Mouse (Mus musculus): Measurements from ENCODE around the gene Upb1. TPM values are rescaled to one million over a fixed set of nuclear protein-coding genes. Genes with fewer than 3 reads are reported as not detected.
A peak's percentile ranks its signal among the peaks of the same experiment; 100 is the strongest.

Upb1 gene
- total and polyA plus RNA-seq, 3 experiments, result 1.3 to 2.0 (median 1.6) TPM

DNA sequence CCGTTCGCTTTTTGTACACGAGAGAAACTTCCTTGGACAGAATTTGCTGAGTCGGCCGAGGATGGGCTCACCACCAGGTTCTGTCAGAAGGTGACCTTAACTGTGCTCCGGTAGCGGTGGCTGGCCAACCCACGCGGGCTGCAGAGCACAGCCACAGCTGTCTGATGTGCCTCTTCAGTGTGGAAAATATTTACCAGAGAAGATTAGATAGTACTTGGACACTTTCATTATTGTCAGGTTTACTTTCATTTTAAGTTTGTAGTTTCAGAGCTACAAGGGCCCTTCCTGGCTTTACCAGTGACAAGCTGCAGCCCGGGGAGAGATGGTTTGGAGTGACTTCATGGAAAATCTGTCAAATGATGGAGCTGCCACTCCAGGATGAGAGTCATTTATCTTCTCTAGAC lies 23.6 kb downstream of the Upb1 start:
- in situ Hi-C loops (cut with MboI; ENCODE audit: low pct_ligation_motif_present, low pct_unique_long_range_greater_than_20kb, low sequenced_read_pairs) (no loop called here), dilution Hi-C loops (cut with MboI; ENCODE audit: extremely low pct_ligation_motif_present, extremely low pct_unique_long_range_greater_than_20kb, low sequenced_read_pairs) (no loop called here)
- Histone ChIP-seq H3K4me1 (ENCODE audit: control insufficient read depth in 1 of 2, insufficient read depth in 2 of 2) (peaks cover 7 to 37% of the 10 kb centered on the region in 2 experiments; a peak in 3 of 4 replicates), H3K27me3 (replicated peaks) (no peaks in the 10 kb centered on the region), H3K36me3 (replicated peaks in 1 of 2; ENCODE audit: control insufficient read depth in 1 of 2, insufficient read depth in 1 of 2, low read length in 1 of 2) (no peaks in the 10 kb centered on the region), H3K9me3 (replicated peaks; ENCODE audit: low read length) (peaks cover 7% of the 10 kb centered on the region), H3K27ac (ENCODE audit: insufficient read depth, low read depth) (no peak overlapping the region), H3K4me2 (ENCODE audit: insufficient read depth, low read depth, poor library complexity, severe bottlenecking) (peak overlapping the region; percentile 90), H3K9ac (ENCODE audit: insufficient read depth, low read depth) (peak overlapping the region; percentile 52), H3K4me3 (replicated peaks in 1 of 3; ENCODE audit: low read depth in 2 of 3, low read length in 2 of 3, poor library complexity in 1 of 3) (no peak overlapping the region), H3K79me2 (replicated peaks; ENCODE audit: control insufficient read depth, extremely low read depth, insufficient read depth, poor library complexity, severe bottlenecking) (no peaks in the 10 kb centered on the region)
- DNase-seq (ENCODE audit: extremely low read depth), result peak; percentile 68
- no peak for TF ChIP-seq NRF1 (IDR thresholded peaks at IDR 0.05; ENCODE audit: low read depth, low read length)
- peak; percentile 22; the same call in 1 of the 2 replicates for TF ChIP-seq EP300 (IDR thresholded peaks at IDR 0.05; ENCODE audit: low read length)
- TF ChIP-seq ZKSCAN1 (IDR thresholded peaks at IDR 0.05; ENCODE audit: borderline replicate concordance, low read depth, low read length), result no peak
- TF ChIP-seq USF2 (conservative IDR thresholded peaks at IDR 0.05; ENCODE audit: low read depth, low read length), result no peak
- TF ChIP-seq PAX5 (IDR thresholded peaks at IDR 0.05; ENCODE audit: low read length), result no peak
- no peak for TF ChIP-seq KAT2A (IDR thresholded peaks at IDR 0.05; ENCODE audit: insufficient replicate concordance, low read length)
- TF ChIP-seq UBTF (IDR thresholded peaks at IDR 0.05; ENCODE audit: low read depth, low read length), result no peak
- TF ChIP-seq MXI1 (IDR thresholded peaks at IDR 0.05; ENCODE audit: low read depth, low read length), result 0 out of 2 replicates have a peak, but pooled peaks have one; percentile 32
- TF ChIP-seq HCFC1 (IDR thresholded peaks at IDR 0.05; ENCODE audit: low read depth, low read length), result no peak
- no peak for TF ChIP-seq POLR2A (IDR thresholded peaks at IDR 0.05; ENCODE audit: low read depth, low read length)
- TF ChIP-seq SIN3A (IDR thresholded peaks at IDR 0.05; ENCODE audit: low read length), result 0 out of 2 replicates have a peak, but pooled peaks have one; percentile 39
- TF ChIP-seq RAD21 (IDR thresholded peaks at IDR 0.05; ENCODE audit: low read depth, low read length), result no peak
- TF ChIP-seq ELF1 (IDR thresholded peaks at IDR 0.05; ENCODE audit: low read depth, low read length), result no peak
- no peak for TF ChIP-seq MYC (IDR thresholded peaks at IDR 0.05; ENCODE audit: low read depth, low read length)
- no peak for TF ChIP-seq CHD2 (IDR thresholded peaks at IDR 0.05; ENCODE audit: low read length)
- TF ChIP-seq ZMIZ1 (IDR thresholded peaks at IDR 0.05; ENCODE audit: low read depth, low read length), result no peak
- no peak; the same call in 1 of the 2 replicates for TF ChIP-seq JUND (conservative IDR thresholded peaks at IDR 0.05; ENCODE audit: low read depth, low read length)
- TF ChIP-seq POLR2AphosphoS2 (IDR thresholded peaks at IDR 0.05; ENCODE audit: low read depth, low read length), result no peak
- TF ChIP-seq MEF2A (IDR thresholded peaks at IDR 0.05; ENCODE audit: borderline replicate concordance, low read depth, low read length), result peak; percentile 37; the same call in 1 of the 2 replicates
- no peak for TF ChIP-seq MAX (IDR thresholded peaks at IDR 0.05; ENCODE audit: low read length)
- peak; percentile 70; the same call in 1 of the 2 replicates for TF ChIP-seq MAFK (IDR thresholded peaks at IDR 0.05; ENCODE audit: insufficient replicate concordance, low read length)
- TF ChIP-seq TCF12 (IDR thresholded peaks at IDR 0.05; ENCODE audit: low read depth, low read length), result no peak; the same call in 1 of the 2 replicates
- no peak for TF ChIP-seq CHD1 (IDR thresholded peaks at IDR 0.05; ENCODE audit: low read depth, low read length)
- peak; percentile 52; the same call in 1 of the 2 replicates for TF ChIP-seq IRF4 (IDR thresholded peaks at IDR 0.05; ENCODE audit: low read depth, low read length)
- no peak for TF ChIP-seq JUN (IDR thresholded peaks at IDR 0.05; ENCODE audit: insufficient read depth, low read depth, low read length)
- no peak for TF ChIP-seq MAZ (IDR thresholded peaks at IDR 0.05; ENCODE audit: low read depth, low read length)
- no peak for TF ChIP-seq ZC3H11A (IDR thresholded peaks at IDR 0.05; ENCODE audit: low read depth, low read length)
- no peak for TF ChIP-seq ZNF384 (IDR thresholded peaks at IDR 0.05; ENCODE audit: low read depth, low read length)
- TF ChIP-seq NELFE (IDR thresholded peaks at IDR 0.05; ENCODE audit: low read depth, low read length), result no peak
- TF ChIP-seq USF1 (IDR thresholded peaks at IDR 0.05; ENCODE audit: low read depth, low read length), result no peak
- TF ChIP-seq ETS1 (conservative IDR thresholded peaks at IDR 0.05; ENCODE audit: low read depth, low read length), result peak; percentile 78
- no peak for TF ChIP-seq E2F4 (IDR thresholded peaks at IDR 0.05; ENCODE audit: insufficient replicate concordance, low read depth, low read length)
- no peak for TF ChIP-seq SMC3 (IDR thresholded peaks at IDR 0.05; ENCODE audit: low read depth, low read length)
- TF ChIP-seq GABPA (IDR thresholded peaks at IDR 0.05; ENCODE audit: insufficient replicate concordance, low read depth, low read length), result no peak
- no peak for TF ChIP-seq TBP (conservative IDR thresholded peaks at IDR 0.05; ENCODE audit: low read depth, low read length)
- TF ChIP-seq RCOR1 (conservative IDR thresholded peaks at IDR 0.05; ENCODE audit: low read depth, low read length), result no peak
- no peak for TF ChIP-seq CTCF (conservative IDR thresholded peaks at IDR 0.05 in 1 of 2, IDR thresholded peaks at IDR 0.05 in 1 of 2; ENCODE audit: low read depth in 2 of 2, low read length in 2 of 2)
- TF ChIP-seq BHLHE40 (IDR thresholded peaks at IDR 0.05; ENCODE audit: low read depth, low read length), result no peak

All from CH12.LX (cell line).